In genomic region chr11:68891823-68892222, GRCm38 (mm10) we compare ENCODE assay signal across 19 mouse cellular contexts. TPM values are rescaled to one million over a fixed set of nuclear protein-coding genes. Genes with fewer than 3 reads are reported as not detected.
"Had no signal": no experiment of that assay in that cellular context is flagged by ENCODE, and none has a peak within 500 bp of the region (broad histone marks: within the 10 kb centered on the region; RNA-seq: fewer than 3 reads in every experiment).

No protein-coding gene starts in this region.

- H3K27ac ChIP-seq: intestine, embryonic 15.5 days; left cerebral cortex, adult 2 months; limb, embryonic 10.5 days; midbrain, embryonic 12.5 days; stomach, embryonic 15.5 days had no signal

- H3K4me3 ChIP-seq: intestine, embryonic 15.5 days; left cerebral cortex, adult 2 months; limb, embryonic 10.5 days; liver, embryonic 15.5 days; midbrain, embryonic 12.5 days; stomach, embryonic 15.5 days had no signal

- H3K36me3 ChIP-seq: intestine, embryonic 15.5 days; limb, embryonic 10.5 days; liver, embryonic 15.5 days; midbrain, embryonic 12.5 days; stomach, embryonic 15.5 days had no signal

- DNase-seq: kidney, adult 18-20 months; lung, postnatal 14 days; right cerebral cortex, postnatal 14 days; thymus, postnatal 36 days had no signal

- H3K27me3 ChIP-seq: intestine, embryonic 15.5 days; liver, embryonic 15.5 days; midbrain, embryonic 12.5 days; stomach, embryonic 15.5 days had no signal

- H3K4me1 ChIP-seq: intestine, embryonic 15.5 days had no signal

- H3K9me3 ChIP-seq: intestine, embryonic 15.5 days; limb, embryonic 10.5 days; liver, embryonic 15.5 days; midbrain, embryonic 12.5 days; stomach, embryonic 15.5 days had no signal

- H3K9ac ChIP-seq: intestine, embryonic 15.5 days; lung, embryonic 14.5 days; midbrain, embryonic 12.5 days; stomach, embryonic 15.5 days had no signal

- ATAC-seq: intestine, embryonic 15.5 days had no signal

- H3K4me2 ChIP-seq: intestine, embryonic 15.5 days; lung, embryonic 14.5 days; midbrain, embryonic 12.5 days; stomach, embryonic 15.5 days had no signal

RNA-seq across cellular contexts. Expression of gene Rnf222, which starts 3.5 kb away (rescaled TPM):
- total RNA-seq: layer of hippocampus, postnatal 25 days; left cerebral cortex, adult 2 months; left cerebral cortex, postnatal 14 days had no signal
- polyA plus RNA-seq: midbrain, postnatal 0 days; neural tube, embryonic 14.5 days had no signal

RNA-seq across cellular contexts. Expression of gene Odf4, which starts 35.1 kb away (rescaled TPM):
- total RNA-seq: layer of hippocampus, postnatal 25 days had no signal
- polyA plus RNA-seq: intestine, embryonic 15.5 days; kidney, embryonic 14.5 days; limb, embryonic 10.5 days; limb, embryonic 14.5 days; liver, embryonic 15.5 days; lung, embryonic 14.5 days; spleen, adult 2 months; stomach, embryonic 15.5 days; thymus, postnatal 0 days had no signal
